Mouse (Mus musculus): ENCODE results near the gene Asprv1.

Asprv1 gene

GRCm38 (mm10) chr6:86668580-86669239 is 40.7 kb downstream of the Asprv1 start, which contains the start of gene Mxd1:
Mxd1 (minus strand) TSS chr6:86669161.
- peak; percentile 25 for DNase-seq

GRCm38 (mm10) chr6:86669240-86669727 is 41.3 kb downstream of the Asprv1 start:
- peak; percentile 100 for DNase-seq

GRCm38 (mm10) chr6:86670873-86671272 is 42.9 kb downstream of the Asprv1 start:
- peak; percentile 76 for DNase-seq

GRCm38 (mm10) chr6:86678341-86678740 is 50.4 kb downstream of the Asprv1 start:
- no peak for DNase-seq
